Mouse (Mus musculus) heart, postnatal 25 days (tissue): ENCODE data around the gene Mvb12b. TPM values are rescaled to one million over a fixed set of nuclear protein-coding genes. Genes with fewer than 3 reads are reported as not detected.

Source experiments
- DNase-seq: peaks from one replicate; pipeline ENCODE4 v3.0.0; 2022; ENCODE audit warnings: low spot score
- intact Hi-C: fragments of 180-260 bp; cut with DNase I; formaldehyde crosslinking; loops from one replicate; pipeline ENCODE4 v1.15.1; 2025
- total RNA-seq, 2 experiments: library from RNA; stranded (reverse); gene quantifications; 2 replicates each; pipeline ENCODE4 v1.2.3; 2021

Mvb12b gene
- total RNA-seq, 2 experiments from 2014 or later: 17.8 to 18.9 TPM

GRCm38 (mm10) chr2:33789732-33790131 lies 98.0 kb downstream of the Mvb12b start:
- no peak for DNase-seq
- intact Hi-C loops: no loop called here

- intact Hi-C loops: no loop called here
- no peak for DNase-seq
Observed at GRCm38 (mm10) chr2:33789279-33789678, 98.5 kb downstream of the Mvb12b start.

GRCm38 (mm10) chr2:33788851-33789250 lies 98.9 kb downstream of the Mvb12b start:
- intact Hi-C loops: no loop called here
- DNase-seq: no peak

- intact Hi-C loops: no loop called here
- DNase-seq: no peak
Observed at GRCm38 (mm10) chr2:33788131-33788530, 99.6 kb downstream of the Mvb12b start.

- intact Hi-C loops: no loop called here
- no peak for DNase-seq
Observed at GRCm38 (mm10) chr2:33786064-33786463, 101.7 kb downstream of the Mvb12b start.

- no peak for DNase-seq
- intact Hi-C loops: no loop called here
Observed at GRCm38 (mm10) chr2:33785596-33785995, 102.2 kb downstream of the Mvb12b start.

- intact Hi-C loops: no loop called here
- DNase-seq: no peak
Observed at GRCm38 (mm10) chr2:33784721-33785120, 103.0 kb downstream of the Mvb12b start.

GRCm38 (mm10) chr2:33783419-33783818 lies 104.3 kb downstream of the Mvb12b start:
- peak; percentile 24 for DNase-seq

GRCm38 (mm10) chr2:33781655-33782400 lies 105.9 kb downstream of the Mvb12b start:
- DNase-seq: no peak
- intact Hi-C loops: no loop called here

More at GRCm38 (mm10) chr2:33783419-33783818, 104.3 kb downstream of the Mvb12b start:
- intact Hi-C loops: no loop called here

GRCm38 (mm10) chr2:33778466-33778865 lies 109.3 kb downstream of the Mvb12b start:
- DNase-seq: no peak
- intact Hi-C loops: no loop called here

GRCm38 (mm10) chr2:33777051-33777450 lies 110.7 kb downstream of the Mvb12b start:
- intact Hi-C loops: no loop called here
- no peak for DNase-seq

- DNase-seq: no peak
- intact Hi-C loops: no loop called here
Observed at GRCm38 (mm10) chr2:33774884-33775283, 112.9 kb downstream of the Mvb12b start.

GRCm38 (mm10) chr2:33774106-33774505 lies 113.6 kb downstream of the Mvb12b start:
- no peak for DNase-seq
- intact Hi-C loops: no loop called here

GRCm38 (mm10) chr2:33772439-33772838 lies 115.3 kb downstream of the Mvb12b start:
- intact Hi-C loops: no loop called here
- no peak for DNase-seq

GRCm38 (mm10) chr2:33771388-33771787 lies 116.4 kb downstream of the Mvb12b start:
- DNase-seq: no peak
- intact Hi-C loops: no loop called here

GRCm38 (mm10) chr2:33770526-33771130 lies 117.1 kb downstream of the Mvb12b start:
- intact Hi-C loops: no loop called here

GRCm38 (mm10) chr2:33764476-33764875 lies 123.3 kb downstream of the Mvb12b start:
- intact Hi-C loops: no loop called here
- DNase-seq: no peak

More at GRCm38 (mm10) chr2:33770526-33771130, 117.1 kb downstream of the Mvb12b start:
- DNase-seq: no peak

- DNase-seq: no peak
- intact Hi-C loops: no loop called here
Observed at GRCm38 (mm10) chr2:33762210-33762609, 125.5 kb downstream of the Mvb12b start.

GRCm38 (mm10) chr2:33760571-33760991 lies 127.2 kb downstream of the Mvb12b start:
- intact Hi-C loops: no loop called here
- no peak for DNase-seq

GRCm38 (mm10) chr2:33759447-33759846 lies 128.3 kb downstream of the Mvb12b start:
- intact Hi-C loops: no loop called here
- no peak for DNase-seq

GRCm38 (mm10) chr2:33755633-33756020 lies 132.1 kb downstream of the Mvb12b start:
- intact Hi-C loops: no loop called here
- peak; percentile 9 for DNase-seq
